Mouse (Mus musculus) liver, embryonic 14 days (tissue): ENCODE measurements around the gene Maob. TPM values are rescaled to one million over a fixed set of nuclear protein-coding genes. Genes with fewer than 3 reads are reported as not detected.

Source experiments
- polyA plus RNA-seq: library from polyadenylated mRNA; depleted of rRNA; stranded (reverse); fragments of >200 nt; gene quantifications from 2 replicates; pipeline ENCODE4 v1.2.3, GENCODE M21; 2012; rRNA removed

The Maob gene
- 21.4 and 23.2 TPM in 2 replicates for polyA plus RNA-seq

GRCm38 (mm10) chrX:16817261-16817769, at the start of gene Maob:
Maob (minus strand) TSS chrX:16817366.

Other genes starting within 250 kb of the Maob start
- gene Maoa, start 197.7 kb downstream of the Maob start, polyA plus RNA-seq, result 2.9 and 3.4 TPM in 2 replicates
- 0.02 TPM in 1 of 2 replicates, not detected in the other for gene Ndp, start 94.4 kb upstream of the Maob start, polyA plus RNA-seq